Mouse (Mus musculus): ENCODE data around the gene Comt. TPM values are rescaled to one million over a fixed set of nuclear protein-coding genes. Genes with fewer than 3 reads are reported as not detected.

Comt gene
- polyA plus RNA-seq, 1 experiment from 2014 or later = 128 TPM

GRCm38 (mm10) chr16:18449005-18449404 lies 22.4 kb upstream of the Comt start:
- H3K9ac ChIP-seq (ENCODE audit: low read length) = no peak overlapping the region
- no peak overlapping the region for H3K4me2 ChIP-seq (ENCODE audit: low read depth, low read length)
- H3K9me3 ChIP-seq (replicated peaks; ENCODE audit: control insufficient read depth, low read length) = no peaks in the 10 kb centered on the region
- peaks cover 9% of the 10 kb centered on the region; the same call in 1 of the 2 replicates for H3K36me3 ChIP-seq (ENCODE audit: control insufficient read depth, insufficient read depth)
- WGBS = 84% methylated on average over 4 of the region's 4 CpGs
- no peaks in the 10 kb centered on the region for H3K27me3 ChIP-seq (ENCODE audit: control insufficient read depth, insufficient read depth, low read length)
- no peak overlapping the region for H3K4me3 ChIP-seq (ENCODE audit: low read length)
- peaks cover 5% of the 10 kb centered on the region for H3K4me1 ChIP-seq (ENCODE audit: control insufficient read depth, insufficient read depth, low read length)
- no peak overlapping the region for H3K27ac ChIP-seq (ENCODE audit: low read length)
- ATAC-seq (replicated peaks; ENCODE audit: extremely low read depth, insufficient read depth, low FRiP score) = no peak

GRCm38 (mm10) chr16:18448104-18448503 lies 21.5 kb upstream of the Comt start:
- Histone ChIP-seq H3K9ac (ENCODE audit: low read length) (no peak overlapping the region), H3K4me2 (ENCODE audit: low read depth, low read length) (no peak overlapping the region), H3K9me3 (replicated peaks; ENCODE audit: control insufficient read depth, low read length) (no peaks in the 10 kb centered on the region), H3K27me3 (ENCODE audit: control insufficient read depth, insufficient read depth, low read length) (no peaks in the 10 kb centered on the region), H3K4me1 (ENCODE audit: control insufficient read depth, insufficient read depth, low read length) (peaks cover 7% of the 10 kb centered on the region), H3K27ac (ENCODE audit: low read length) (no peak overlapping the region), H3K36me3 (ENCODE audit: control insufficient read depth, insufficient read depth) (peaks cover 9% of the 10 kb centered on the region; the same call in 1 of the 2 replicates), H3K4me3 (ENCODE audit: low read length) (no peak overlapping the region)
- 66% methylated on average over 6 of the region's 6 CpGs for WGBS
- ATAC-seq (replicated peaks; ENCODE audit: extremely low read depth, insufficient read depth, low FRiP score) = no peak

GRCm38 (mm10) chr16:18447243-18447642 lies 20.6 kb upstream of the Comt start:
- H3K4me3 ChIP-seq (ENCODE audit: low read length) = no peak overlapping the region
- H3K9me3 ChIP-seq (replicated peaks; ENCODE audit: control insufficient read depth, low read length) = no peaks in the 10 kb centered on the region
- H3K27me3 ChIP-seq (ENCODE audit: control insufficient read depth, insufficient read depth, low read length) = no peaks in the 10 kb centered on the region
- H3K4me2 ChIP-seq (ENCODE audit: low read depth, low read length) = no peak overlapping the region
- peaks cover 8% of the 10 kb centered on the region for H3K4me1 ChIP-seq (ENCODE audit: control insufficient read depth, insufficient read depth, low read length)
- no peak overlapping the region for H3K9ac ChIP-seq (ENCODE audit: low read length)
- H3K36me3 ChIP-seq (ENCODE audit: control insufficient read depth, insufficient read depth) = peaks cover 9% of the 10 kb centered on the region; the same call in 1 of the 2 replicates
- no peak for ATAC-seq (replicated peaks; ENCODE audit: extremely low read depth, insufficient read depth, low FRiP score)
- no peak overlapping the region for H3K27ac ChIP-seq (ENCODE audit: low read length)

- H3K4me2 ChIP-seq (ENCODE audit: low read depth, low read length) = no peak overlapping the region
- H3K27me3 ChIP-seq (ENCODE audit: control insufficient read depth, insufficient read depth, low read length) = no peaks in the 10 kb centered on the region
- peaks cover 13% of the 10 kb centered on the region; the same call in 1 of the 2 replicates for H3K36me3 ChIP-seq (ENCODE audit: control insufficient read depth, insufficient read depth)
- H3K4me3 ChIP-seq (ENCODE audit: low read length) = no peak overlapping the region
- no peak overlapping the region for H3K27ac ChIP-seq (ENCODE audit: low read length)
- 7% methylated on average over 8 of the region's 8 CpGs for WGBS
- ATAC-seq (replicated peaks; ENCODE audit: extremely low read depth, insufficient read depth, low FRiP score) = peak; percentile 69; the same call in 1 of the 2 replicates
- no peak overlapping the region for H3K9ac ChIP-seq (ENCODE audit: low read length)
- H3K9me3 ChIP-seq (replicated peaks; ENCODE audit: control insufficient read depth, low read length) = no peaks in the 10 kb centered on the region
- H3K4me1 ChIP-seq (ENCODE audit: control insufficient read depth, insufficient read depth, low read length) = peaks cover 3% of the 10 kb centered on the region; the same call in 1 of the 2 replicates
These were observed 16.8 kb upstream of the Comt start for GRCm38 (mm10) chr16:18443385-18443841.

- H3K9ac ChIP-seq (ENCODE audit: low read length) = no peak overlapping the region
- 86% methylated on average over 6 of the region's 6 CpGs for WGBS
- peaks cover 6% of the 10 kb centered on the region; the same call in 1 of the 2 replicates for H3K36me3 ChIP-seq (ENCODE audit: control insufficient read depth, insufficient read depth)
These were observed 9.5 kb upstream of the Comt start for GRCm38 (mm10) chr16:18436128-18436527.

GRCm38 (mm10) chr16:18433341-18433920 lies 6.8 kb upstream of the Comt start:
- Histone ChIP-seq H3K4me2 (ENCODE audit: low read depth, low read length) (no peak overlapping the region), H3K9me3 (replicated peaks; ENCODE audit: control insufficient read depth, low read length) (no peaks in the 10 kb centered on the region), H3K9ac (ENCODE audit: low read length) (no peak overlapping the region), H3K4me1 (ENCODE audit: control insufficient read depth, insufficient read depth, low read length) (peaks cover 8% of the 10 kb centered on the region), H3K27ac (ENCODE audit: low read length) (no peak overlapping the region), H3K27me3 (ENCODE audit: control insufficient read depth, insufficient read depth, low read length) (no peaks in the 10 kb centered on the region), H3K4me3 (ENCODE audit: low read length) (no peak overlapping the region), H3K36me3 (ENCODE audit: control insufficient read depth, insufficient read depth) (peaks cover 3% of the 10 kb centered on the region; the same call in 1 of the 2 replicates)
- 93% methylated on average over 5 of the region's 5 CpGs for WGBS
- no peak for ATAC-seq (replicated peaks; ENCODE audit: extremely low read depth, insufficient read depth, low FRiP score)

More at GRCm38 (mm10) chr16:18436128-18436527, 9.5 kb upstream of the Comt start:
- Histone ChIP-seq H3K4me2 (ENCODE audit: low read depth, low read length) (no peak overlapping the region), H3K4me1 (ENCODE audit: control insufficient read depth, insufficient read depth, low read length) (no peaks in the 10 kb centered on the region), H3K27me3 (ENCODE audit: control insufficient read depth, insufficient read depth, low read length) (no peaks in the 10 kb centered on the region), H3K4me3 (ENCODE audit: low read length) (no peak overlapping the region), H3K9me3 (replicated peaks; ENCODE audit: control insufficient read depth, low read length) (no peaks in the 10 kb centered on the region), H3K27ac (ENCODE audit: low read length) (no peak overlapping the region)
- no peak for ATAC-seq (replicated peaks; ENCODE audit: extremely low read depth, insufficient read depth, low FRiP score)

GRCm38 (mm10) chr16:18430641-18431212 lies 4.1 kb upstream of the Comt start:
- WGBS = 78% methylated on average over 8 of the region's 8 CpGs
- Histone ChIP-seq H3K4me3 (ENCODE audit: low read length) (no peak overlapping the region), H3K4me2 (ENCODE audit: low read depth, low read length) (no peak overlapping the region), H3K27me3 (ENCODE audit: control insufficient read depth, insufficient read depth, low read length) (no peaks in the 10 kb centered on the region), H3K27ac (ENCODE audit: low read length) (no peak overlapping the region), H3K9ac (ENCODE audit: low read length) (no peak overlapping the region), H3K36me3 (ENCODE audit: control insufficient read depth, insufficient read depth) (peaks cover 3% of the 10 kb centered on the region; the same call in 1 of the 2 replicates), H3K9me3 (replicated peaks; ENCODE audit: control insufficient read depth, low read length) (no peaks in the 10 kb centered on the region), H3K4me1 (ENCODE audit: control insufficient read depth, insufficient read depth, low read length) (peaks cover 14% of the 10 kb centered on the region)
- no peak for ATAC-seq (replicated peaks; ENCODE audit: extremely low read depth, insufficient read depth, low FRiP score)

- Histone ChIP-seq H3K4me1 (ENCODE audit: control insufficient read depth, insufficient read depth, low read length) (peaks cover 23% of the 10 kb centered on the region), H3K9me3 (replicated peaks; ENCODE audit: control insufficient read depth, low read length) (no peaks in the 10 kb centered on the region), H3K36me3 (ENCODE audit: control insufficient read depth, insufficient read depth) (peaks cover under 1% of the 10 kb centered on the region; the same call in 1 of the 2 replicates), H3K27me3 (ENCODE audit: control insufficient read depth, insufficient read depth, low read length) (no peaks in the 10 kb centered on the region), H3K4me3 (ENCODE audit: low read length) (no peak overlapping the region), H3K27ac (ENCODE audit: low read length) (no peak overlapping the region), H3K4me2 (ENCODE audit: low read depth, low read length) (no peak overlapping the region), H3K9ac (ENCODE audit: low read length) (no peak overlapping the region)
- no peak for ATAC-seq (replicated peaks; ENCODE audit: extremely low read depth, insufficient read depth, low FRiP score)
- WGBS = 83% methylated on average over 8 of the region's 8 CpGs
These were observed 3.0 kb upstream of the Comt start for GRCm38 (mm10) chr16:18429641-18430040.

GRCm38 (mm10) chr16:18428516-18429042 lies 1.9 kb upstream of the Comt start:
- Histone ChIP-seq H3K4me2 (ENCODE audit: low read depth, low read length) (no peak overlapping the region), H3K4me3 (ENCODE audit: low read length) (no peak overlapping the region), H3K9ac (ENCODE audit: low read length) (no peak overlapping the region), H3K27ac (ENCODE audit: low read length) (no peak overlapping the region), H3K4me1 (ENCODE audit: control insufficient read depth, insufficient read depth, low read length) (peaks cover 33% of the 10 kb centered on the region), H3K36me3 (ENCODE audit: control insufficient read depth, insufficient read depth) (no peaks in the 10 kb centered on the region; the same call in 1 of the 2 replicates), H3K9me3 (replicated peaks; ENCODE audit: control insufficient read depth, low read length) (no peaks in the 10 kb centered on the region), H3K27me3 (ENCODE audit: control insufficient read depth, insufficient read depth, low read length) (no peaks in the 10 kb centered on the region)
- 61% methylated on average over 7 of the region's 7 CpGs for WGBS
- ATAC-seq (replicated peaks; ENCODE audit: extremely low read depth, insufficient read depth, low FRiP score) = no peak

Data from heart, embryonic 16.5 days (tissue).